Mouse (Mus musculus): Measurements from ENCODE around the gene Gm17455.

DNA sequence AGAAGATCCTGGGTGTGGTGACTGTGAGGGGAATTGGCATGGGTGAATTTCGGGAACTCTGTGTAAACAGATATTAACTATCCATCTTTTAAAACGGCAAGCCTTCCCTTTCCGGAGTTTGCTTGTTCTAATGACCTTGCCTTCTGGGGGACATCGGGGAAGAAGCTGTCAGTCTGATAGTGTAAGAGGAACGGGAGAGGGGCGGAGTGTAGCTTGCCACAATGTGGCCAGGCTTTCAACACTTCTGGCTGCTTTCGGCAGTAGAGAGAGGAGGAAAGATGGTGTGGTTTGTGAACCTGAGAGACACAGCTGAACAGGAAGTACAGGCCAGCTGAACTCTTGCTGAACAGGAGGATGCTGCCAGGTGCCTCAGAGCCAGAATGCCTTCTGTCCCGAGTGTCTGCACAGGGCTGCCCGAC lies 10.1 kb upstream of the Gm17455 start:
- no peak for TF ChIP-seq CTCF (IDR thresholded peaks at IDR 0.05; ENCODE audit: low read depth, low read length)
- no peak for TF ChIP-seq GATA2 (IDR thresholded peaks at IDR 0.05; ENCODE audit: borderline replicate concordance, low read depth, low read length)
- TF ChIP-seq POLR2AphosphoS5 (IDR thresholded peaks at IDR 0.05; ENCODE audit: insufficient replicate concordance, low read depth, low read length), result no peak
- no peak for TF ChIP-seq TAL1 (conservative IDR thresholded peaks at IDR 0.05; ENCODE audit: low read depth, low read length)
- TF ChIP-seq GATA1 (IDR thresholded peaks at IDR 0.05; ENCODE audit: borderline replicate concordance, low read length), result no peak

Measured in G1E (cell line).